Mouse (Mus musculus) midbrain, embryonic 12.5 days (tissue): ENCODE measurements around the gene Fry. TPM values are rescaled to one million over a fixed set of nuclear protein-coding genes. Genes with fewer than 3 reads are reported as not detected.

Experiments used
- ATAC-seq: fragments of 200-750 bp; cut with Nextera tagmentation; 2 replicates; pipeline ENCODE4 v1.8.0; 2017; ENCODE audit warnings: low read depth, moderate TSS enrichment, moderate library complexity; ENCODE audit not compliant: low FRiP score
- H3K27ac ChIP-seq: fragments of 300-500 bp; sonication (generic); replicated peaks from 2 replicates; pipeline ENCODE4 v1.5.1; 2016; ENCODE audit warnings: mild to moderate bottlenecking
- H3K27me3 ChIP-seq: fragments of 300-500 bp; sonication (generic); 2 replicates; pipeline ENCODE4 v1.6.1; 2016; ENCODE audit warnings: mild to moderate bottlenecking
- H3K36me3 ChIP-seq: fragments of 300-500 bp; sonication (generic); 2 replicates; pipeline ENCODE4 v1.6.1; 2016
- H3K4me1 ChIP-seq: fragments of 300-500 bp; sonication (generic); 2 replicates; pipeline ENCODE4 v1.6.1; 2016
- H3K4me2 ChIP-seq: fragments of 300-500 bp; sonication (generic); replicated peaks from 2 replicates; pipeline ENCODE4 v1.6.1; 2016; ENCODE audit warnings: mild to moderate bottlenecking, moderate library complexity
- H3K4me3 ChIP-seq: fragments of 300-500 bp; sonication (generic); 2 replicates; pipeline ENCODE4 v1.5.1; 2016; ENCODE audit warnings: mild to moderate bottlenecking
- H3K9ac ChIP-seq: fragments of 300-500 bp; sonication (generic); replicated peaks from 2 replicates; pipeline ENCODE4 v1.6.1; 2016; ENCODE audit warnings: mild to moderate bottlenecking, moderate library complexity
- H3K9me3 ChIP-seq: fragments of 300-500 bp; sonication (generic); 2 replicates; pipeline ENCODE4 v1.6.1; 2016; ENCODE audit warnings: mild to moderate bottlenecking
- WGBS: fragments of 180-500 bp; shearing (Covaris S2); methylation state at CpG from one replicate; pipeline ENCODE4 v1.1.7; 2016; 5-methylcytosine and 5-hydroxymethylcytosine counted together
- polyA plus RNA-seq: library from polyadenylated mRNA; unstranded; fragments of >200 nt; fragmentation: Nextera tagmentation; extraction: Ambion mirVana; gene quantifications from 2 replicates; pipeline ENCODE4 v1.2.1, GENCODE M21; 2016

Fry gene
- polyA plus RNA-seq, 1 experiment from 2014 or later = 18.2 TPM

GRCm38 (mm10) chr5:150263656-150264055, 145.2 kb downstream of the Fry start:
- 84% methylated on average over 6 of the region's 6 CpGs for WGBS

GRCm38 (mm10) chr5:150265005-150265404, 146.6 kb downstream of the Fry start:
- no peaks in the 10 kb centered on the region for H3K9me3 ChIP-seq
- H3K27me3 ChIP-seq = no peaks in the 10 kb centered on the region
- H3K9ac ChIP-seq = no peak overlapping the region
- H3K4me3 ChIP-seq = no peak overlapping the region
- H3K27ac ChIP-seq = no peak overlapping the region
- H3K36me3 ChIP-seq = no peaks in the 10 kb centered on the region
- 54% methylated on average over 1 of the region's 1 CpGs for WGBS
- peaks cover 1% of the 10 kb centered on the region for H3K4me1 ChIP-seq
- no peak for ATAC-seq
- no peak overlapping the region for H3K4me2 ChIP-seq

More at GRCm38 (mm10) chr5:150263656-150264055, 145.2 kb downstream of the Fry start:
- Histone ChIP-seq H3K4me3 (no peak overlapping the region), H3K4me1 (peaks cover 5% of the 10 kb centered on the region), H3K9ac (no peak overlapping the region), H3K27me3 (no peaks in the 10 kb centered on the region), H3K27ac (no peak overlapping the region), H3K36me3 (no peaks in the 10 kb centered on the region), H3K9me3 (no peaks in the 10 kb centered on the region), H3K4me2 (no peak overlapping the region)
- ATAC-seq = no peak

- no peak overlapping the region for H3K9ac ChIP-seq
- no peak overlapping the region for H3K4me2 ChIP-seq
- no peak overlapping the region for H3K27ac ChIP-seq
- WGBS = 84% methylated on average over 2 of the region's 2 CpGs
- H3K36me3 ChIP-seq = no peaks in the 10 kb centered on the region
- no peak for ATAC-seq
- H3K9me3 ChIP-seq = no peaks in the 10 kb centered on the region
- no peaks in the 10 kb centered on the region for H3K27me3 ChIP-seq
- H3K4me1 ChIP-seq = no peaks in the 10 kb centered on the region; the same call in 1 of the 2 replicates
- H3K4me3 ChIP-seq = no peak overlapping the region
These were observed 147.5 kb downstream of the Fry start for GRCm38 (mm10) chr5:150265953-150266352.

GRCm38 (mm10) chr5:150268261-150268660, 149.8 kb downstream of the Fry start:
- H3K4me2 ChIP-seq = no peak overlapping the region
- no peak overlapping the region for H3K4me3 ChIP-seq
- no peaks in the 10 kb centered on the region for H3K4me1 ChIP-seq
- H3K27ac ChIP-seq = no peak overlapping the region
- WGBS = 94% methylated on average over 3 of the region's 3 CpGs
- H3K9me3 ChIP-seq = no peaks in the 10 kb centered on the region
- no peaks in the 10 kb centered on the region for H3K27me3 ChIP-seq
- H3K9ac ChIP-seq = no peak overlapping the region
- H3K36me3 ChIP-seq = no peaks in the 10 kb centered on the region
- no peak for ATAC-seq

- H3K4me1 ChIP-seq = no peaks in the 10 kb centered on the region
- 93% methylated on average over 4 of the region's 4 CpGs for WGBS
These were observed 152.0 kb downstream of the Fry start for GRCm38 (mm10) chr5:150270468-150270867.

GRCm38 (mm10) chr5:150272173-150272572, 153.7 kb downstream of the Fry start:
- no peak for ATAC-seq
- no peak overlapping the region for H3K9ac ChIP-seq
- H3K4me2 ChIP-seq = no peak overlapping the region
- H3K4me1 ChIP-seq = no peaks in the 10 kb centered on the region
- H3K9me3 ChIP-seq = no peaks in the 10 kb centered on the region
- WGBS = 93% methylated on average over 9 of the region's 9 CpGs
- H3K36me3 ChIP-seq = no peaks in the 10 kb centered on the region
- no peak overlapping the region for H3K27ac ChIP-seq
- no peaks in the 10 kb centered on the region for H3K27me3 ChIP-seq
- no peak overlapping the region for H3K4me3 ChIP-seq

More at GRCm38 (mm10) chr5:150270468-150270867, 152.0 kb downstream of the Fry start:
- Histone ChIP-seq H3K27ac (no peak overlapping the region), H3K4me2 (no peak overlapping the region), H3K27me3 (no peaks in the 10 kb centered on the region), H3K4me3 (no peak overlapping the region), H3K36me3 (no peaks in the 10 kb centered on the region), H3K9me3 (no peaks in the 10 kb centered on the region), H3K9ac (no peak overlapping the region)
- no peak for ATAC-seq

GRCm38 (mm10) chr5:150275314-150275713, 156.9 kb downstream of the Fry start:
- Histone ChIP-seq H3K9me3 (no peaks in the 10 kb centered on the region), H3K4me3 (no peak overlapping the region), H3K4me1 (no peaks in the 10 kb centered on the region), H3K27ac (no peak overlapping the region), H3K27me3 (no peaks in the 10 kb centered on the region), H3K36me3 (no peaks in the 10 kb centered on the region), H3K4me2 (no peak overlapping the region), H3K9ac (no peak overlapping the region)
- no peak for ATAC-seq
- 95% methylated on average over 6 of the region's 6 CpGs for WGBS

- Histone ChIP-seq H3K27me3 (no peaks in the 10 kb centered on the region), H3K27ac (no peak overlapping the region), H3K4me1 (no peaks in the 10 kb centered on the region), H3K36me3 (no peaks in the 10 kb centered on the region), H3K4me2 (no peak overlapping the region), H3K4me3 (no peak overlapping the region), H3K9me3 (no peaks in the 10 kb centered on the region), H3K9ac (no peak overlapping the region)
- 91% methylated on average over 4 of the region's 4 CpGs for WGBS
- no peak for ATAC-seq
These were observed 158.2 kb downstream of the Fry start for GRCm38 (mm10) chr5:150276611-150277010.

- Histone ChIP-seq H3K9ac (no peak overlapping the region), H3K4me1 (no peaks in the 10 kb centered on the region), H3K36me3 (no peaks in the 10 kb centered on the region), H3K27me3 (no peaks in the 10 kb centered on the region), H3K4me3 (no peak overlapping the region), H3K4me2 (no peak overlapping the region), H3K27ac (no peak overlapping the region), H3K9me3 (no peaks in the 10 kb centered on the region)
- ATAC-seq = no peak
- 89% methylated on average over 6 of the region's 6 CpGs for WGBS
These were observed 160.9 kb downstream of the Fry start for GRCm38 (mm10) chr5:150279387-150279786.

- no peak overlapping the region for H3K4me2 ChIP-seq
- 77% methylated on average over 2 of the region's 2 CpGs for WGBS
These were observed 162.6 kb downstream of the Fry start for GRCm38 (mm10) chr5:150281084-150281483.

GRCm38 (mm10) chr5:150282091-150282490, 163.6 kb downstream of the Fry start:
- ATAC-seq = no peak
- 88% methylated on average over 7 of the region's 7 CpGs for WGBS
- H3K27me3 ChIP-seq = no peaks in the 10 kb centered on the region
- no peaks in the 10 kb centered on the region for H3K36me3 ChIP-seq
- no peaks in the 10 kb centered on the region for H3K4me1 ChIP-seq
- no peak overlapping the region for H3K9ac ChIP-seq
- no peaks in the 10 kb centered on the region for H3K9me3 ChIP-seq
- no peak overlapping the region for H3K4me3 ChIP-seq
- H3K27ac ChIP-seq = no peak overlapping the region
- H3K4me2 ChIP-seq = no peak overlapping the region

More at GRCm38 (mm10) chr5:150281084-150281483, 162.6 kb downstream of the Fry start:
- ATAC-seq = no peak
- Histone ChIP-seq H3K9ac (no peak overlapping the region), H3K36me3 (no peaks in the 10 kb centered on the region), H3K27ac (no peak overlapping the region), H3K9me3 (no peaks in the 10 kb centered on the region), H3K4me1 (no peaks in the 10 kb centered on the region), H3K27me3 (no peaks in the 10 kb centered on the region), H3K4me3 (no peak overlapping the region)

- H3K9ac ChIP-seq = no peak overlapping the region
These were observed 169.5 kb downstream of the Fry start for GRCm38 (mm10) chr5:150287949-150288348.

GRCm38 (mm10) chr5:150289611-150290010, 171.2 kb downstream of the Fry start:
- H3K9ac ChIP-seq = no peak overlapping the region
- H3K4me1 ChIP-seq = 0 out of 2 replicates have a peak, but pooled peaks cover 4% of the 10 kb centered on the region
- H3K27me3 ChIP-seq = no peaks in the 10 kb centered on the region
- ATAC-seq = peak; percentile 36; the same call in 1 of the 2 replicates
- no peak overlapping the region for H3K4me3 ChIP-seq
- H3K27ac ChIP-seq = no peak overlapping the region
- no peaks in the 10 kb centered on the region for H3K36me3 ChIP-seq
- no peaks in the 10 kb centered on the region for H3K9me3 ChIP-seq
- H3K4me2 ChIP-seq = no peak overlapping the region
- WGBS = 74% methylated on average over 8 of the region's 8 CpGs

More at GRCm38 (mm10) chr5:150287949-150288348, 169.5 kb downstream of the Fry start:
- no peaks in the 10 kb centered on the region for H3K4me1 ChIP-seq
- no peak for ATAC-seq
- no peaks in the 10 kb centered on the region for H3K9me3 ChIP-seq
- no peaks in the 10 kb centered on the region for H3K27me3 ChIP-seq
- H3K4me3 ChIP-seq = no peak overlapping the region
- no peak overlapping the region for H3K4me2 ChIP-seq
- WGBS = 89% methylated on average over 7 of the region's 7 CpGs
- H3K27ac ChIP-seq = no peak overlapping the region
- H3K36me3 ChIP-seq = no peaks in the 10 kb centered on the region
